Mouse (Mus musculus) megakaryocyte, embryonic 14.5 days (primary cell): ENCODE measurements around the gene Slc10a1.

Source experiments
- FLI1 ChIP-seq: IDR thresholded peaks from 2 replicates; pipeline ENCODE4 v1.6.1; 2012; ENCODE audit warnings: low read length, inconsistent platforms, mixed read lengths
- GATA1 ChIP-seq: IDR thresholded peaks from 3 replicates; pipeline ENCODE4 v1.6.1; 2012; ENCODE audit warnings: mixed read lengths, low read length, inconsistent platforms, borderline replicate concordance

- TF ChIP-seq FLI1 = no peak
- no peak for TF ChIP-seq GATA1
These were observed 20.3 kb downstream of the Slc10a1 start for GRCm38 (mm10) chr12:80948202-80948601.
